Mouse (Mus musculus) heart, embryonic 12.5 days (tissue): ENCODE data around the gene Fam129c. TPM values are rescaled to one million over a fixed set of nuclear protein-coding genes. Genes with fewer than 3 reads are reported as not detected.

Experiments used
- ATAC-seq: fragments of 200-750 bp; cut with Nextera tagmentation; 2 replicates; pipeline ENCODE4 v1.8.0; 2017; ENCODE audit warnings: moderate TSS enrichment, moderate library complexity; ENCODE audit not compliant: insufficient number of reproducible peaks, low FRiP score
- H3K27ac ChIP-seq: fragments of 300-500 bp; sonication (generic); 2 replicates; pipeline ENCODE4 v1.5.1; 2016; ENCODE audit warnings: mild to moderate bottlenecking, moderate library complexity; ENCODE audit not compliant: poor library complexity, severe bottlenecking
- H3K27me3 ChIP-seq: fragments of 300-500 bp; sonication (generic); replicated peaks from 2 replicates; pipeline ENCODE4 v1.6.1; 2016; ENCODE audit warnings: mild to moderate bottlenecking, moderate library complexity
- H3K36me3 ChIP-seq: fragments of 300-500 bp; sonication (generic); 2 replicates; pipeline ENCODE4 v1.6.1; 2016; ENCODE audit warnings: mild to moderate bottlenecking, moderate library complexity
- H3K4me1 ChIP-seq: fragments of 300-500 bp; sonication (generic); replicated peaks from 2 replicates; pipeline ENCODE4 v1.6.1; 2016; ENCODE audit warnings: mild to moderate bottlenecking
- H3K4me2 ChIP-seq: fragments of 300-500 bp; sonication (generic); 2 replicates; pipeline ENCODE4 v1.6.1; 2016; ENCODE audit warnings: mild to moderate bottlenecking, moderate library complexity
- H3K4me3 ChIP-seq: fragments of 300-500 bp; sonication (generic); 2 replicates; pipeline ENCODE4 v1.5.1; 2016; ENCODE audit warnings: mild to moderate bottlenecking
- H3K9ac ChIP-seq: fragments of 300-500 bp; sonication (generic); 2 replicates; pipeline ENCODE4 v1.6.1; 2016; ENCODE audit warnings: mild to moderate bottlenecking, moderate library complexity
- H3K9me3 ChIP-seq: fragments of 300-500 bp; sonication (generic); replicated peaks from 2 replicates; pipeline ENCODE4 v1.6.1; 2016; ENCODE audit warnings: mild to moderate bottlenecking, moderate library complexity
- WGBS: fragments of 180-500 bp; shearing (Covaris S2); methylation state at CpG from one replicate; pipeline ENCODE4 v1.1.7; 2016; 5-methylcytosine and 5-hydroxymethylcytosine counted together
- polyA plus RNA-seq: library from polyadenylated mRNA; unstranded; fragments of >200 nt; fragmentation: Nextera tagmentation; extraction: Ambion mirVana; gene quantifications from 2 replicates; pipeline ENCODE4 v1.2.1, GENCODE M21; 2016

Fam129c gene
- polyA plus RNA-seq, 1 experiment from 2014 or later: 2.2 TPM

DNA sequence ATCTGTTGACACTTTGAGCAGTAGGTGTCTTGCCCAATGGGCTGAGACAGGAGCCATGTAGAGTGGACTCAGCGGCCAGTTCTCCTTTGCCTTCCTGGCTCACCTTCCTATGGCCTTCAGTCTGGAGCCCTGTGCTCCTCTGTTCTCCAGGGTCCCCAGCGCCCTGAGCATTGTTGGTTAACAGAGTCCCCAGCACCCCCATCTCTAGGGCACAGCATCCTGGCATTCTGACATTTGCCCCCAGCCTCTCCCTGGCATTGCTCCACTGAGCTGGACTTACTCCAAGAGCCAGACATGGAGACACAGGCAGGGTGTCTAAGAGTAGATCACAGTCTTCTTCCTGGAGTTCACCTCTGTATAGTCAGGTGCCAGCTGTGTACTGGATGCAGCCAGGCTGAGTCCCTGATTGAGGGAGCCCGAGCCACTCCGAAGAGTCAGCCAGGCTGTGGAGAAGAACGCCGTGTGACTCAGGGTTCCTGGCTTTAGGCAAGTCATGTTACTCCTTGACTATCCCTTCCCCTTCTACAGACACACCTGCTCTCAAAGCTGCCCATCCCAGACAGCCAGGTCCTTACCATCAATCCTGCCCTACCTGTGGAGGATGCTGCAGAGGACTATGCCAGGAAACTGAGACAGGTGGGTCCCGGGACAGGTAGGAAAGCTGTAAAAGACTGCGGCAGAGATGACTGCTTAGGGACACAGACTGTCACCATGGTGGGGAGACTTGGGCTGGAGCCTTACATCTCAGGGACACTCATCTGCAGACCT is 3.7 kb upstream of the Fam129c start:
- no peak overlapping the region for H3K27ac ChIP-seq
- H3K4me1 ChIP-seq: peaks cover 32% of the 10 kb centered on the region
- H3K9me3 ChIP-seq: no peaks in the 10 kb centered on the region
- peaks cover 4% of the 10 kb centered on the region; the same call in 1 of the 2 replicates for H3K27me3 ChIP-seq
- no peaks in the 10 kb centered on the region; the same call in 1 of the 2 replicates for H3K36me3 ChIP-seq
- no peak overlapping the region for H3K4me3 ChIP-seq
- H3K9ac ChIP-seq: 0 out of 2 replicates have a peak overlapping the region, but pooled peaks have one; percentile 7
- H3K4me2 ChIP-seq: peak overlapping the region; percentile 89; the same call in 1 of the 2 replicates
- WGBS: 90% methylated on average over 8 of the region's 8 CpGs
- no peak for ATAC-seq

DNA sequence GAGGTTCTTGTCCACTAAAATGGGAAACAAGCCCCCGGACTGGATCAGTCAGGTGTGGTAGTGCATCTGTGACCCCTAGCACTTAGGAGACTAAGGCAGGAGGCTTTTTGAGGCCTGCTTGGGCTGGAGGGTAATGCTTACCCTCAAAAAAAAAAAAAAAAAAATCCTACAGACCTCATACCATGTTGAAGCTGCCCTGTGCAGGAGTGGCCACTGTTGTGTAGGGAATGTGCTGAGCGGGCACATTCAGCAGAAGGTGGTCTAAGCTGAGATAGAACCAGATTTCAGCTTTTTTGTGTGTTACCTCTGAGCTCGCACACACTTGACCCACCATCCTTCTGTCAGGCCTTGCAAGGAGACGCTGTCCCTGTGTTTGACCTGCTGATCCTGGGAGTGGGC is 3.1 kb upstream of the Fam129c start:
- H3K4me2 ChIP-seq: no peak overlapping the region
- H3K27ac ChIP-seq: no peak overlapping the region
- 94% methylated on average over 4 of the region's 4 CpGs for WGBS
- peaks cover 4% of the 10 kb centered on the region for H3K36me3 ChIP-seq
- H3K9me3 ChIP-seq: no peaks in the 10 kb centered on the region
- H3K27me3 ChIP-seq: peaks cover 9% of the 10 kb centered on the region
- H3K9ac ChIP-seq: 0 out of 2 replicates have a peak overlapping the region, but pooled peaks have one; percentile 7
- H3K4me1 ChIP-seq: peaks cover 32% of the 10 kb centered on the region
- H3K4me3 ChIP-seq: no peak overlapping the region
- no peak for ATAC-seq

DNA sequence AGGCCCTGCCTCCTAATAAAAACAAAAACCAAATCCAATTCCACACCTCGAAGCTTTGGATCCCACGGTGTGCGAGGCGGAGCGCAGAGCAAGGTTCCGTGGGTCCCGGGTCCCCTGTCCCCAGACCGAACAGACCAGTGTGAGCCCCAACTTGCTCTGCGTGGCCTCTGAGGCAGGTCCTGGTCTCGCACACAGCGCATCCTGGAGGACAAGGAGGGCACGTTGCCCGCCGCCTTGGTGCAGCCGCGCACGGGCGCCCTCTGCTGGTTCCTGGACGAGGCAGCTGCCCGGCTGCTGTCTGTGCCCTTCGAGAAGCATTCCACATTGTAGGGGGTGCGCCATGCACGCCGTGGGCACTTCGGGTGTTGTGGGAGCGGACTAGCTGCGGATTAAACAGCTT is 1.6 kb upstream of the Fam129c start:
- H3K4me1 ChIP-seq: peaks cover 28% of the 10 kb centered on the region
- peaks cover 4% of the 10 kb centered on the region for H3K36me3 ChIP-seq
- 10% methylated on average over 27 of the region's 27 CpGs for WGBS
- no peak overlapping the region for H3K27ac ChIP-seq
- no peaks in the 10 kb centered on the region for H3K9me3 ChIP-seq
- peak; percentile 30; the same call in 1 of the 2 replicates for ATAC-seq
- no peak overlapping the region for H3K9ac ChIP-seq
- H3K27me3 ChIP-seq: peaks cover 25% of the 10 kb centered on the region
- peak overlapping the region; percentile 11; the same call in 1 of the 2 replicates for H3K4me2 ChIP-seq
- H3K4me3 ChIP-seq: no peak overlapping the region

DNA sequence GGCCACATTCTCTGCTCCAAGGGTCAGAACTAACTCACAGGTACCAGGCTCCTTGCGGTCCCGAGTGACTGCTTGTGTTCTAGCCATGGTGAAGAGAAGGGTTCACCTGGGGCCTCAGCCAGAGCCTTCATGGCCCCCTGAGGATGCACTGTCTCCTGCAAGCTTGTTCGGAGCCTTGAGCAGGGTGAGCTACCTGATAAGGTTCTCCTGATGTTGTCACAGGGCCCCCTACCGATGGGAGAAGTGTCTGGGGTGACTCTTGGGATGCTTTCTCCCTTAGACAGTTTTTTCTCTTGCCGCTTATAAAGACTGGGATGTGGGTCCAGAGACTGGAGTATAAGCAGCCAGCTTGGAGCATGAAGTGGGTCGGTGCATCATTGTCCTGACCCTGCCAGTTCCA is 1.1 kb upstream of the Fam129c start:
- ATAC-seq: no peak
- H3K9ac ChIP-seq: no peak overlapping the region
- peaks cover 4% of the 10 kb centered on the region for H3K36me3 ChIP-seq
- peaks cover 28% of the 10 kb centered on the region for H3K27me3 ChIP-seq
- H3K27ac ChIP-seq: no peak overlapping the region
- H3K4me2 ChIP-seq: peak overlapping the region; percentile 11; the same call in 1 of the 2 replicates
- no peaks in the 10 kb centered on the region for H3K9me3 ChIP-seq
- H3K4me1 ChIP-seq: peaks cover 24% of the 10 kb centered on the region
- H3K4me3 ChIP-seq: no peak overlapping the region
- 50% methylated on average over 6 of the region's 6 CpGs for WGBS

DNA sequence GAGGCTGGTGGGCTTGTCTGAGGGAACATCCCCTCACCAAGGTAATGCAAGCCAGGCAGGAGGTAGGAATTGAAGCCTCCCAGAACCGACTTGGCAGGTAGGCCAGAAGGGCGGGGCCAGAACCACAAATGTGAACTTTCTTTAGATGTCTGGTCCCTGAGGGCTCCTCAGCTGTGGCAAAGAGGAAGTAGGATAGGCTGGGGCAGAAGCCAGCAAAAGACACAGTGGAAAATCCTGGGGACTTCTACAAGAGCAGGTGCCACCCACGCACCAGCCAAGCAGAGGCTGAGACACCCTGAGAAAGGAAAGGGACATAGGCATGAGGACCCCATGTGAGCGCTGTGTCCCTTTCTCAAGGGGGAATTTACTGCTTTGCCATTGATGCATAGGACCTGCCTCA is 650 bp upstream of the Fam129c start:
- 81% methylated on average over 4 of the region's 4 CpGs for WGBS
- no peak overlapping the region for H3K4me3 ChIP-seq
- H3K9ac ChIP-seq: no peak overlapping the region

DNA sequence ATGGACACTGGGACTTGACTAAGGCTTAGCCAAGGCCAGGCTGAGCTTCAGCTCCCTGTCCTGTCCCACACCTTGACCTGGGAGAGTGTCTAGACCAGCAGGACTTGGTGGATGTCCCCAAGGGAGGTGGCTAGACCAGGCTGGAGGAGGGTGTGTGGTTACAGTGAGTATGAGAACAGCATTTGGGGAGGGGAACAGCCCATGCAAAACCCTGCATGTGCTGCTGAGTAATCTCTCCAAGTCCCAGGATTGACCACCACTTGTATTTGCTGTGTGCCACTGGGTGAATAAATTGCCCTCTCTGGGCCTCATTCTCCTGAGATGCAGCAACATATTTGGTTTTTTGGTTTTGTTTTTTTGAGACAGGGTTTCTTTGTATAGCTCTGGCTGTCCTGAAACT is 927 bp downstream of the Fam129c start:
- H3K36me3 ChIP-seq: peaks cover 4% of the 10 kb centered on the region
- H3K9ac ChIP-seq: no peak overlapping the region
- peaks cover 48% of the 10 kb centered on the region for H3K27me3 ChIP-seq
- no peak overlapping the region for H3K27ac ChIP-seq
- no peak overlapping the region for H3K4me2 ChIP-seq
- H3K4me1 ChIP-seq: peaks cover 30% of the 10 kb centered on the region
- H3K4me3 ChIP-seq: no peak overlapping the region
- ATAC-seq: no peak
- H3K9me3 ChIP-seq: no peaks in the 10 kb centered on the region

More for the DNA sequence above, 650 bp upstream of the Fam129c start:
- no peak overlapping the region for H3K4me2 ChIP-seq
- no peak overlapping the region for H3K27ac ChIP-seq
- no peaks in the 10 kb centered on the region for H3K9me3 ChIP-seq
- H3K27me3 ChIP-seq: peaks cover 32% of the 10 kb centered on the region
- H3K36me3 ChIP-seq: peaks cover 4% of the 10 kb centered on the region
- ATAC-seq: no peak
- H3K4me1 ChIP-seq: peaks cover 24% of the 10 kb centered on the region

DNA sequence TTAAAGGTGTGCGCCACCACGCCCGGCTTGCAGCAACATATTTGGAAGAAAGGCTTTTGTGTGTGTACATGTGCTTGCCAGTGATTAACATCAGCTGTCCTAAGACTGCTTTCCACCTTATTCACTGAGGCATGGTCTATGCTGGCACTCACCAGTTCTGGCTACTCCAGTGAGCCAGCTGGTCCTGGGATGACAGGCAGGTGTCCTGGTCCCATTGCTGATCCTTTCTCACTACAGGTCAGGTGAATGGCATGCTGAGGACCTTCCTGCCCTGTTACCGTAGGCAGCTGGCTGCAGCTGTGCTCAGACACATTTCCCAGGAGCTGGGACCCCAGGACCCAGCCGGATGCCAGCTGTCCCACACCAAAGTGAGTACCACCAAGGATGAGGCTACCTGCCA is 1.4 kb downstream of the Fam129c start:
- H3K9me3 ChIP-seq: no peaks in the 10 kb centered on the region
- H3K4me1 ChIP-seq: peaks cover 28% of the 10 kb centered on the region
- H3K27ac ChIP-seq: no peak overlapping the region
- ATAC-seq: no peak
- H3K4me2 ChIP-seq: no peak overlapping the region
- WGBS: 89% methylated on average over 5 of the region's 5 CpGs
- peaks cover 4% of the 10 kb centered on the region for H3K36me3 ChIP-seq
- no peak overlapping the region for H3K4me3 ChIP-seq
- H3K9ac ChIP-seq: no peak overlapping the region
- peaks cover 53% of the 10 kb centered on the region for H3K27me3 ChIP-seq

DNA sequence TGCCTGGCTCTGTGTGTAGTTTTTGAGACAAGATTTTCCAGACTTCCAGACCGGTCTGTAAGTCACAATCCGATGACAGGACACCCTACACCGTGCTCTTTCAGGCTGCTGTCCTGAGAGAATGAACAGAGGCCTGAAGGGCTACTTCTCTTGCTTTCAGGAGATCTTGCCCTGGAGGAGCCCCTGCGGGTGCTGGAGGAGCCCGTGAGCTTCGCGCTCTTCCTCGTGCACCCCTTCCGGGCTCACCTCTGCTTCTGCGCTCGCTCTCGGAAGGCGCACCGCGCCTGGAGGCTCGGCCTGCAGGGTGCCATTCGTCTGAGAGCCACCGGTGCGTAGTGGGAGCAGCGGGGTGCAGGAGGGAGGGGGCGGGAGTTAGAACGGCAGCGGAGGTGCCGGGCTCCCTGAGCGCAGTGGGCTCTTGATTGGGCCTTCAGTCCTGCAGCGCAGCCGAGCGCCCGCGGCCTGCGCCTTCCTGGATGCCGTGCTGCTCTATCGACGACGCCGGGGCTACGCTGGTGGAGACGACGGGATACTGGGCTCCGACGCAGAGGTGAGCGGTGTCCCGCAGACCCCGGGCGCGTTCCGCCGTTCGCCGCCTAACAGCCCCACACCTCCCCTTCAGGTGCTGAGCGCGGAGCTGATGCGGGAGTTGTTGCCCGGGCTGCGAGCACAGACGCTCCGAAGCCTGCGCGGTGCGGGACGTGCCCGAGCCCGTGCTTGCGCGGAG is 4.7 kb downstream of the Fam129c start:
- Histone ChIP-seq H3K36me3 (peaks cover 4% of the 10 kb centered on the region; the same call in 1 of the 2 replicates), H3K4me2 (peak overlapping the region; percentile 67), H3K4me1 (peaks cover 17% of the 10 kb centered on the region), H3K27ac (no peak overlapping the region), H3K9ac (peak overlapping the region; percentile 25; the same call in 1 of the 2 replicates), H3K4me3 (peak overlapping the region; percentile 36), H3K27me3 (peaks cover 72% of the 10 kb centered on the region), H3K9me3 (no peaks in the 10 kb centered on the region)
- 4% methylated on average over 65 of the region's 65 CpGs for WGBS
- peak; percentile 13; the same call in 1 of the 2 replicates for ATAC-seq

DNA sequence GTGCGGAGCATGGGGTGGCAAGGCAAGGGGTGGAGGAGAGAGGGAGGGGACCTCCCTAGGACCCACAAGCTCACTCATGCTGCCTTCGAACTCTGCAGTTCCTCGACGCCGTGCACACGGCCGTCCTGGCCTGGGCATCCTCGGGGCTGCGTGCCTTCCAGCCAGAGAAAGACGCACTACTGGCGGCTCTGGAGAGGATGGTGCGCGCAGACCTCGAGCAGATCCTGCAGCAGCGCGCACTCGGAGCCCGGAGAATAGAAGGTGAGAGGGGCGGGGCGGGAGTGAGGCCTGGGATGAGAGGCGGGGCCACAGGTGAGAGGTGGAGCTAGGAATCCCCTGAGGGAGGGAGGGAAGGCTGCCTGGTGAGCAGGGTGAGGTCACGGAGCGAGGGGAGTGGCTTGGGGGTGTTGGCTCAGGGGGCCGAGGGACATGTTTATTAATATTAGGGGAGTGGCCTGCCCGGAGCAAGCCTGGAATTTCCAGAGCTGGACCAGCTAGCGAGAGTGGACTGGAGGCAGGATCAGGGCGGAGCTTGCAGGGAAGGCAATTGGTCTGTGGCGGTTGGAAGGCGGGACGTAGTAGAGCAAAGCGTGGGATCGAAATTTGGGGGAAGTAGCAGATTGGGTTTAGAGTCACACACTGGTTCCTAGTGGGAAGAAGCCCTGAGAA is 5.4 kb downstream of the Fam129c start:
- H3K27me3 ChIP-seq: peaks cover 72% of the 10 kb centered on the region
- WGBS: 1% methylated on average over 32 of the region's 32 CpGs
- peak overlapping the region; percentile 36 for H3K4me3 ChIP-seq
- peak overlapping the region; percentile 67 for H3K4me2 ChIP-seq
- H3K36me3 ChIP-seq: peaks cover 4% of the 10 kb centered on the region; the same call in 1 of the 2 replicates
- peak; percentile 60 for ATAC-seq
- peaks cover 17% of the 10 kb centered on the region for H3K4me1 ChIP-seq
- H3K9ac ChIP-seq: peak overlapping the region; percentile 25; the same call in 1 of the 2 replicates
- H3K9me3 ChIP-seq: no peaks in the 10 kb centered on the region
- H3K27ac ChIP-seq: no peak overlapping the region

DNA sequence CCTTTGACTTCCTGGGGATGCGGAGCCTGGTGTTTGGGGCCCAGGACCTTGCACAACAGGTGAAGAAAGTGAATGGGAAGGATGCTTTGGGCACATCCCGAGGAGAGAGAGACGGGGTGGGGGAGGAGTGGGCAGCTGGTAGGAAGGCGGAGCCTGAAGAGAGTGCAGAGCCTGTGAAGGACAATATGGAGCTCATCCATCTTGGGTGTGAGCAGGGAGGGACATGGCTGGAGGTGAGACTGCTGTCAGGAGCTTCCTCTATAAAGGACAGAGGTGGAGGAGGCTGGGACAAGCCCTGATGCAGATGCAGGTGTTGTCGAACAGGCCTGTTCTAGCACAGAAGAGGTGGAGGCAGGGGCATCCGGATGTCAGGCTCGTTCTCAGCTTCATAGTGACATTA is 6.6 kb downstream of the Fam129c start:
- WGBS: 59% methylated on average over 7 of the region's 7 CpGs
- peaks cover 17% of the 10 kb centered on the region for H3K4me1 ChIP-seq
- no peak overlapping the region for H3K9ac ChIP-seq
- H3K4me3 ChIP-seq: no peak overlapping the region
- H3K27ac ChIP-seq: no peak overlapping the region
- H3K36me3 ChIP-seq: peaks cover 2% of the 10 kb centered on the region; the same call in 1 of the 2 replicates
- H3K4me2 ChIP-seq: no peak overlapping the region
- ATAC-seq: no peak
- H3K9me3 ChIP-seq: no peaks in the 10 kb centered on the region
- H3K27me3 ChIP-seq: peaks cover 66% of the 10 kb centered on the region
